Mouse (Mus musculus) gastrocnemius, postnatal 10 days (tissue): Measurements from ENCODE around the gene Slc39a5. TPM values are rescaled to one million over a fixed set of nuclear protein-coding genes. Genes with fewer than 3 reads are reported as not detected.

Experiments
- DNase-seq: peaks from one replicate; pipeline ENCODE4 v3.0.0; 2021; ENCODE audit warnings: mixed read lengths
- microRNA-seq, 2 experiments: library from miRNA; unstranded; fragments of <30 nt; microRNA quantifications; one replicate each; pipeline ENCODE4 v1.2.0; 2021
- total RNA-seq, 2 experiments: library from RNA; stranded (reverse); gene quantifications; 2 replicates each; pipeline ENCODE4 v1.2.3; 2021

Slc39a5 gene
- total RNA-seq, 2 experiments from 2014 or later = not detected

- DNase-seq = no peak
These were observed 25.0 kb downstream of the Slc39a5 start for GRCm38 (mm10) chr10:128376099-128376454.

DNA sequence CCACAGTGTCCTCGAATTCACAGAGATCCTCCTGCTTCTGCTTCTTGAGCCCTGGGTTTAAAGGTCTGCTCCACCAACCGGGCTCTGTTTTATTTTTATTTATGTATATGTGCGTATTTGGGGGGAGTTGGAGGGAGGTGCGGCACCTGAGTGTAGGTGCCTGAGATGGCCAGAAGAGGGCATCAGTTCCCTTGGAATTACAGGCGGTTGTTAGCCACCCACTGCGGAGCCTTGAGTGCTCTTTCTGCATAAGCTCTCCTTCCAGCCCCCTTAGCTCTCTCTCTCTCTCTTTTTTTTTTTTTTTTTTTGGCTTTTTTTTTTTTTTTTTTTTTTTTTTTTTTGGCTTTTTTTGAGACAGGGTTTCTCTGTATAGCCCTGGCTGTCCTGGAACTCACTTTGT, 26.6 kb downstream of the Slc39a5 start:
- DNase-seq = no peak

DNA sequence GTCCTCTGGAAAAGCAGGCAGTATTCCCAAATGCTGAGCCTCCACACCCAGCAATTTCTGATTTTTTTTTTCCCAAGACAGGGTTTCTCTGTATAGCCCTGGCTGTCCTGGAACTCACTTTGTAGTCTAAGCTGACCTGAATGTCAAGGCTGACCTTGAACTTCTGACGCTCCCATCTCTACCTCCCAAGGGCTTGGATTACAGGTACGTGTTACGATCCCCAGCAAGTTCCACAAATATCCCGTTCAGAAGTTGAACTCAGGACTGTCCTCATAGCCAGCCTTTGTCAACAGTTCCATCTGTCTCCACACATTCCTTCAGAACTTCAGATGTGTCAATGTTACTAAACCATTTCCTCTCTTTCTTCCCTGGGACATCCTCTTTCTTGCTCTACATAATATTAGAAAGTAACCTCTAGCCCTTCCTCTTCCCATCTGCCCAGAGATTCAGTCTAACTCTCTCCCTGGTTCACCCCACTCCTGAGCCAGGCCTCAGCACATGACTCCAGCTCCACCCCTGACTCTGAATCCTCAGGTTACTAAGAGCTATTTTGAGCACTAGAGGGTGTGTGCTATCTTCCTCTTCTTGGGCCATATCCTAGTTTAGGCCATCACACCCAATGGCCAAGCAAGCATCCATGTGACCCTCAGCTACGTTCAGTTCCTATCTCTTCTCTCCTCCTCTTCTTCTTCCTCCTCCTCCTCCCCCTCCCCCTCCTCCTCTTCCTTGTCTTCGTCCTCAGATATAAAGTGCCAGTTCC, 27.9 kb downstream of the Slc39a5 start:
- no peak for DNase-seq

DNA sequence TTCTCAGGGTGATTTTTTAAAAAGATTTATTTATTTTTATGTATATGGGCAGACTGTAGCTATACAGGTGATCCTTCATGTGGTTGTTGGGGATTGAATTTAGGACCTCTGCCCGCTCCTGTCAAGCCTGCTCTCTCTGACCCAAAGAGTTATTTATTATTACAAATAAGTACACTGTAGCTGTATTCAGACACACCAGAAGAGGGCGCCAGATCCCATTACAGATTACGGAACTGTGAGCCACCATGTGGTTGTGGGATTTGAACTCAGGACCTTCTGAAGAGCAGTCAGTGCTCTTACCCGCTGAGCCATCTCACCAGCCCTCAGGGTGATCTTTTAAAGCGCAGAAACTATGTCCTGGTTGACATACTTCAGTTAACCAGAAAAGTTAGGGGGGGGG, 28.9 kb downstream of the Slc39a5 start:
- no peak for DNase-seq

GRCm38 (mm10) chr10:128370601-128371000, 30.4 kb downstream of the Slc39a5 start:
- DNase-seq = no peak

GRCm38 (mm10) chr10:128370021-128370420, 31.0 kb downstream of the Slc39a5 start:
- no peak for DNase-seq

DNA sequence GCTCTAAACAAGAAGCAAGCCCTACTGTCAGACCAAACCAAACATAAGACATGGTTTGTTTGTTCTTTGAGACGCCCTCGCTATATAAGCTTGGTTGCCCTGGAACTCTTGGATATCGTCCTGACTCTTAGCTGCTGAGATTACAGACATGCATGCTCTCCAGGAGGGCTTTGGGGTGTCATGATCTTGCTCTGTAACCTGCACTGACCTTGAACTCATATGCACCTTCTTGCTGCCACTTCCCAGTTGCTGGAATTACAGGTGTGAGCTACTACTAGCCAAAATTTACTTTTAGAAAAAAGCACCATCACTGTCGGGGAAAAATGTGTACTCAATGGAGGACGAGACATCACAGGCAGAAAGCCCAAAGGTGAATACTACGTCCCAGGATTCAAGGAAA, 31.4 kb downstream of the Slc39a5 start:
- no peak for DNase-seq

DNA sequence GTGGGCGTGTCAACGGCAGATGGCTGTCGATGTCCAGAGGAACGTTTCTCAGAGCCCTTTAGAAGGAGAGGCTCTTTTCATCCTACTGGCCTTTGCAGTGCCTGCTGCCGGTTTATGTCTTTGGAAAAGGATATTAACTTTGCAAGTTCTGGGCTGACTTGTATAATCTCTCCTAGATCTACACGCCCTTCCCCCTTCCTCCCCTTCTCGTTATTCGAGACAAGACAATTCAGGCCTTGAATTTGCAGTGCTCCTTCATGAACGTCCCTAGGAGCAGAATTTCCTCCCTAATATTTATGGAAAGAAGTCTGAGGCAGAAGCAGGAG, 31.8 kb downstream of the Slc39a5 start:
- DNase-seq = no peak

- peak; percentile 89 for DNase-seq
These were observed 32.4 kb downstream of the Slc39a5 start, which contains the start of gene Coq10a for GRCm38 (mm10) chr10:128368402-128369217. Gene Coq10a (minus strand): TSS chr10:128368997.

GRCm38 (mm10) chr10:128367899-128368401, 33.1 kb downstream of the Slc39a5 start:
- DNase-seq = no peak

- DNase-seq = no peak
These were observed 38.5 kb downstream of the Slc39a5 start for GRCm38 (mm10) chr10:128362568-128362967.

- no peak for DNase-seq
These were observed 39.2 kb downstream of the Slc39a5 start for GRCm38 (mm10) chr10:128361836-128362235.

GRCm38 (mm10) chr10:128359226-128359625, 41.8 kb downstream of the Slc39a5 start:
- no peak for DNase-seq

DNA sequence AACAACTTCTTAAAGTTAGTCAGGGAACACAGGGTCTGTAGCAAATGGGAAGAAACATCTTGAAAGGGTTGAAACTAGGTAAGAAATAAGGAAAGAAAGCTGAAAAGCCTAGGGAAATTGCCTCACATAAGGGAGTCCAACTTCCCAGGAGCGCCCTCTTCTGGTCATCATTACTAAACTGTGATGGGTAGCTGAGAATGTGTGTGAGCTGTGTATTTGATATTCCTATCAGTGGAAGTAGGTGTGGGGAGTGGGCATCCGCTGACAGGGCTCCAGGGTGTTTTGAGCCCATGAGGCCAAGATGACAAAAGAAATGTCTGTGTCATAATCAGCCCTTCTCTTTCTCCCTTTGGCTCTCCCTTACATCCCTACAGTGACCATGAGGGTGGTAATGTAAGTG, 42.2 kb downstream of the Slc39a5 start:
- DNase-seq = peak; percentile 62

DNA sequence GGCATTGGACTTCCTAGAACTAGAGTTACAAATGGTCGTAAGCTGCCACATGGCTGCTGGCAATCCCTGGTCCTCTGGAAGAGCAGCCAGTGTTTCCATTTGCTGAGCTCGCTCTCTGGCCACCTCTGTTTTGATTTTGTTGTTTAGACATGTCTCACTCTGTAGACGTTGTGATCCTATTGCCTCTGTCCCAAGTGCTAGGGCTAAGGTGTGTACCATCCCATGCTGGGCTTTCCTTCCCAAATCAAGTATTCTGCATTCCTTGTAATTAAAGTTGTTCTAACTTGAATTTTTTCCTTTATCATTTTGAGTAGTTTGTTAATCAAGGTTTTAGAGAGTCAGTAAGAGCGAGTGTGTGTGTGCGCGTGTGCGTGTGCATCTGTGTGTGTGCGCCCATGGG, 53.5 kb downstream of the Slc39a5 start:
- no peak for DNase-seq

Small RNA genes within 50 kb of the gene (microRNA-seq; reads per million reads assigned to microRNA genes)
- 0 reads per million in 2 experiments for gene Gm25361
- 0 reads per million in 2 experiments for gene Gm26308
- gene Mir6914 = 0 to 0.95 reads per million in 2 experiments
- gene Mir6915 = 0.75 to 0.95 reads per million in 2 experiments

Other genes starting within 250 kb of the Slc39a5 start
- gene Rbms2, start 220.9 kb downstream of the Slc39a5 start, total RNA-seq = 10 to 100 TPM; 64.2 to 65.3 TPM
- 1 to 10 TPM; 1.1 to 1.4 TPM for gene Gls2, start 206.8 kb downstream of the Slc39a5 start, total RNA-seq
- gene Spryd4, start 189.4 kb downstream of the Slc39a5 start, total RNA-seq = 10 to 100 TPM; 36.9 to 37.7 TPM
- not detected for gene Mip, start 175.4 kb downstream of the Slc39a5 start, total RNA-seq
- 1 to 10 TPM; 7.5 to 8.8 TPM for gene Timeless, start 169.2 kb downstream of the Slc39a5 start, total RNA-seq
- under 1 TPM; 0.14 to 0.20 TPM for gene Apon, start 147.1 kb downstream of the Slc39a5 start, total RNA-seq
- under 1 TPM in 1 of 2 experiments, not detected in 1; 0.20 TPM for gene Apof, start 132.6 kb downstream of the Slc39a5 start, total RNA-seq
- 1 to 10 TPM; 5.9 to 7.6 TPM for gene Stat2, start 130.7 kb downstream of the Slc39a5 start, total RNA-seq
- gene Il23a, start 102.5 kb downstream of the Slc39a5 start, total RNA-seq = not detected
- gene Pan2, start 97.9 kb downstream of the Slc39a5 start, total RNA-seq = 10 to 100 TPM in 1 of 2 experiments, 1 to 10 TPM in 1; 10.0 to 13.9 TPM
- 10 to 100 TPM; 62.5 to 71.7 TPM for gene Cnpy2, start 78.8 kb downstream of the Slc39a5 start, total RNA-seq
- 100 to 1,000 TPM; 483 to 549 TPM for gene Cs, start 63.5 kb downstream of the Slc39a5 start, total RNA-seq
- gene Coq10a, start 32.2 kb downstream of the Slc39a5 start, total RNA-seq = 100 to 1,000 TPM; 170 to 198 TPM
- gene Ankrd52, start 24.1 kb downstream of the Slc39a5 start, total RNA-seq = 10 to 100 TPM; 47.3 to 50.9 TPM
- gene Nabp2, start 10.3 kb upstream of the Slc39a5 start, total RNA-seq = 10 to 100 TPM; 50.7 to 51.3 TPM
- gene Rnf41, start 10.4 kb upstream of the Slc39a5 start, total RNA-seq = 10 to 100 TPM; 16.4 to 19.1 TPM
- 10 to 100 TPM; 47.0 to 62.8 TPM for gene Smarcc2, start 58.0 kb upstream of the Slc39a5 start, total RNA-seq
- gene Myl6, start 92.9 kb upstream of the Slc39a5 start, total RNA-seq = 100 to 1,000 TPM; 305 to 356 TPM
- gene Myl6b, start 97.5 kb upstream of the Slc39a5 start, total RNA-seq = 100 to 1,000 TPM in 1 of 2 experiments, 10 to 100 TPM in 1; 68.8 to 101 TPM
- 10 to 100 TPM; 22.5 to 30.4 TPM for gene Esyt1, start 124.6 kb upstream of the Slc39a5 start, total RNA-seq
- 1 to 10 TPM; 5.2 to 6.3 TPM for gene Zc3h10, start 146.5 kb upstream of the Slc39a5 start, total RNA-seq
- gene Rpl41, start 148.1 kb upstream of the Slc39a5 start, total RNA-seq = 1,000 to 10,000 TPM; 1,962 to 2,082 TPM
- 10 to 100 TPM; 65.8 to 72.9 TPM for gene Pa2g4, start 164.8 kb upstream of the Slc39a5 start, total RNA-seq
- gene Erbb3, start 188.4 kb upstream of the Slc39a5 start, total RNA-seq = 1 to 10 TPM; 7.7 to 9.0 TPM
- gene Rps26, start 225.5 kb upstream of the Slc39a5 start, total RNA-seq = 100 to 1,000 TPM; 637 to 651 TPM
- under 1 TPM; 0.54 to 0.63 TPM for gene Ikzf4, start 244.8 kb upstream of the Slc39a5 start, total RNA-seq